Mouse (Mus musculus) adrenal gland, adult 18-20 months (tissue): Measurements from ENCODE around the gene Hid1. TPM values are rescaled to one million over a fixed set of nuclear protein-coding genes. Genes with fewer than 3 reads are reported as not detected.

Source experiments
- DNase-seq, 2 experiments: peaks; one replicate each; pipeline ENCODE4 v3.0.0; 2021 to 2022; ENCODE audit warnings: low spot score in 2 of 2
- total RNA-seq, 2 experiments: library from RNA; stranded (reverse); gene quantifications; 1 replicate in 1 of 2; 2 replicates in 1 of 2; pipeline ENCODE4 v1.2.3; 2021

Hid1 gene
- total RNA-seq, 2 experiments from 2014 or later, result 31.4 to 65.8 TPM

DNA sequence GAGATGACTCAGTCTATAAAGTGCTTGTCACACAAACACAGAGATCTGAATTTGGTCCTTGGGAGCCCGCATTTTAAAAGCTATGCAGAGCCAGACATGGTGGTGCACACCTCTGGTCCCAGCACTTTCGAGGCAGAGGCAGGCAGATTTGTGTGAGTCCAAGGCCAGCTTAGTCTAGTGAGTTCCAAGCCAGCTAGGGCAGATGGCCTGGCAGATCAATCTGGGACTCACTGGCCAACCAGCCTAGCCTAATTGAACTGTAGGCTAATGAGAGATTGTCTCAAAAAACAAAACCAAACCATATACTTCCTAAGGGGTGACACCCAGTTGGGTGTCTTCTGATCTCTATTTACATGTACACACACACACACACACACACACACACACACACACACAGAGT, 26.3 kb downstream of the Hid1 start:
- DNase-seq, result no peak

DNA sequence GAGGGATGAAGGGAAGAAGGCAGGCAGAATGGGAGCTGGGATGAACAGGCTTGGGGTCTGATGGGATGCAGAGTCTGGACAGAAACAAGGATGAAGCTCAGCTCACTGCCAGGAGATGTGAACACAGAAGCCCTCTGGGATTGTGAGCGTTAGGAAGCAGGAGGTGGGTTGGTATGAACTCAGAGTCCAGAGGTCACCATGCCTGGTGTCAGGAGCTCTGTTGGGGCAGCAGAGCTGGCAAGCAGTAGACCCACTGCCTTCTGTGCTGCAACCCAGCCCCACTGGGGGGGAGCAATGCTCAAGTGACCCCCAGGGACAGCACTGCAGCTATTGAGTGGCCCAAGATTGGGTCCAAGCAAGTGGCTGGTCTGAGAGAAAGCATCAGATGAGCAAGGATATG, 29.7 kb downstream of the Hid1 start:
- no peak for DNase-seq

- no peak for DNase-seq
Observed at GRCm38 (mm10) chr11:115337350-115337749, 30.2 kb downstream of the Hid1 start.

DNA sequence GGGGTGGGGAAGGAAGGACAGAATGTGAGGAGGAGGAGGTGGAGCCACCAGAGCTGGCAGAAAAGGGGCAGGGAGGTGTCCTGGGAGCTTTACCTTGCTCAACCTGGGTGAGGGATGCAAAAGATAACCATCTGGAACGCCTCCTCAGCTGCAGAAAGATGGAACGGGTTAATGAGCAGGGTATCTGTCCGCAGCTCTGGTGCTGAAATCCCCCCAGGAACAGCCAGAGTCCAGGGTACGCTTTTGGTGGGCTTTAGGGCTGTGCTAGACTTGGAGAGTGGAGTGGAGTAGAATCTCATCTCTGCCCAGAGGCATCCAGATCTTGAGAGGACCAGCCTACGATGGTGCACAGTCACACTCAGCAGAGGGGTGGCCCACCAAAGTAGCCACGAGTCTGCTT, 31.4 kb downstream of the Hid1 start:
- DNase-seq, result no peak

DNA sequence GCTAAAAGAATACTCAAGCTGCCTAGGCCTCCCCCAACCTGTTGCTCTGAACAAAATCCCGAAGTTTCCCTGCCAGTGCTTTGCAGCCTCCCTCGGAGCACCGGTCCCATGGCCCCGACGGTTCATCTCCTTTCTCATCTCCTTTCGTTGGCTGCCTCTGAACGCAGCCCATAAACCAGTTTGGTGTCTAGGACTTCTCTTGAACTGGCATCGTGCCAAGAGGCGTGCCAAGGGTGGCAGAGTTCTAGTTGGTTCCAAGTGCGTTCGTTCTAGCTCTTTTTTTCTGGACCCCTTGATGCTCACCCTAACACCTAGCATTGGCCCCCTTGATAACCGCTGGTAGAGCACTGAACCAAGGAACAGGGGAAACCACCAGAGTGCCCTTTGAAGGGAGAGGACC, 32.3 kb downstream of the Hid1 start:
- DNase-seq, result no peak

DNA sequence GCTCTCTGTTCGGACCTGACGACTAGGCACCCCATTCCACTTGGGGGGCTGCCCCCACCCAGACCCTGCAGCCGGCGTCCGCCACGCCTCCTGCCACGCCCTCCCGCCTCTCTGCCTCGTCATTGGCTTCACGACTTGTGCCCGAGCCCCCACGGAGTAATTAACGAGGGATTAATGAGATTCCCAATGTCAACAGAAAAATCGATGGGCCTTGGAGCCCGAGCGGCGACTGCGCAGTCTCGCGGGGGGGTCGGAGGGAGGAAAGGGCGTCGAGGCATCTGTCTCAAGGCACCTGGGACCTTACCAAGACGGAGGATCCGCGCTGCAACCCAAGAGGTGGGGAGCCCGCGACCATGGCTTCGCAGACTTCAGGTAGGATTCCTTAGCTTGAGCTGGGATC, 33.0 kb downstream of the Hid1 start, which contains the start of gene Otop3:
Gene Otop3, plus strand, starts transcription at position 201 of the 400 bp plus-strand sequence.
- no peak for DNase-seq

- DNase-seq, result no peak
Observed at GRCm38 (mm10) chr11:115329339-115329738, 38.2 kb downstream of the Hid1 start.

DNA sequence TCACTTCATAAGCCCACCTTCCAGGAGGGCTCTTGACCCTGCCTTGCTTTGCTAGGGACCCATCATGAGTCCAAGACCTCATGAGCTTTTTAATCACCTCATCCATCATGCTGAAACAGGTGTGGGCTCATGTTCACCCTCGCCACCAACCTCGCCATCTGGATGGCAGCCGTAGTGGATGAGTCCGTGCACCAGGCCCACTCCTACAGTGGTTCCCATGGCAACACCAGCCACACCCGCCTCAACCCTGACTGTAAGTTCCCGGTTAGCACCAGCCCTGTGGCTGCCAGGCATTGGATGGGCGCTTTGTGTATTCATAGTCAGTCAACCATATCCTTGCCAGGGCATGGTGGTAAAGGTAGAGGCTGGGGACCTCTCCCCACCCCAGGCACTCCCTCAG, 40.8 kb downstream of the Hid1 start:
- no peak for DNase-seq

DNA sequence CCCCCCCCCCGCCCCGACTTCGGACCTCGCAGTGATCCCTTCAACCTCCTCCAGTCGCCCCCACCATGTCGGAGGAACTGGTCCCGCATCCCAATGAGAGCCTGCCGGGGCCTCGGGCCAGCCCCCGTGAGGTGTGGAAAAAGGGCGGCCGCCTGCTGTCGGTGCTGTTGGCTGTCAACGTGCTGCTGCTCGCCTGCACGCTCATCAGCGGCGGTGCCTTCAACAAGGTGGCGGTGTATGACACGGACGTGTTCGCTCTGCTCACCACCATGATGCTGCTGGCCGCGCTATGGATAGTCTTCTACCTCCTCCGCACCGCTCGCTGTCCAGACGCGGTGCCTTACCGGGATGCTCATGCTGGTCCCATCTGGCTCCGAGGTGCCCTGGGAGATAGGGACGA, 44.2 kb downstream of the Hid1 start:
- DNase-seq, result no peak

DNA sequence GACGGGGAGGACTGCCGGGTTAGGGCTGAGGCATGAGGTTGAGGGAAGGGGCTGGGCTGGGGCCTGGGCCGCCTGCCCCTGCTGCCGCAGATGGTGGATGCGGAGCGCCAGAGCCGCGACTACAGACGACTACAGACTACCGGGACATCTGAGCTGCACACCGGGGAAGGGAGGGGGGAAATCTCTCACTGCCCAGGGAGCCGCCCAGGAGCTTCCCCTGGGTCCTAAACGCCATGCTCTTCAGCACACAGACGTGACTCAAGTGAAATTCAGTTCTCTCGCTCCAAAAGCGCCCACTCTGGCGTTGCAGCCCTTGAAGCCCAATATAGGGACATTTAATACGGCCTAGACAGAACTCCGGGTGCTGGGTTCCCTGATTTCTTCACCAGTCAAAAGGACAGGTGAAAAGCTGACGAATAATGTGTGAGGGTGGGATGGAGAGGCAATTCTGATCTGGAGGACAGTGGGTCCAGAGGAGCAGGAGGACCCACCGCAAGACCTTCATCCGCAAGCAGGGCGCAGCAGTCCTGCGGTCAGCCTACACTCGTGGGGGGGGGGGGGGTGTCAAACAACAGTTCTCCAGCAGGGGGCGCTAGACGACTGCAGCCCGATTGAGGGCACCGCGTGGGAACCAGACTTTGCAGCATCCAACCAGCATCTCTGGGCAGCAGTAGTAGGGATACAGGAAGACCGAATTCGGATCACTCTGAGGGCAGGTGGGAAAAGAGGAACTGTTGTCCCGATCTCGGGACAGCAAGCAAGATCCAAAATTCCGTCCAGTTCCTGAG, 45.5 kb downstream of the Hid1 start, which contains the start of gene Ush1g:
Gene Ush1g, minus strand, starts transcription at position 136 of the 788 bp plus-strand sequence.
- peak; percentile 59 to 73 for DNase-seq

DNA sequence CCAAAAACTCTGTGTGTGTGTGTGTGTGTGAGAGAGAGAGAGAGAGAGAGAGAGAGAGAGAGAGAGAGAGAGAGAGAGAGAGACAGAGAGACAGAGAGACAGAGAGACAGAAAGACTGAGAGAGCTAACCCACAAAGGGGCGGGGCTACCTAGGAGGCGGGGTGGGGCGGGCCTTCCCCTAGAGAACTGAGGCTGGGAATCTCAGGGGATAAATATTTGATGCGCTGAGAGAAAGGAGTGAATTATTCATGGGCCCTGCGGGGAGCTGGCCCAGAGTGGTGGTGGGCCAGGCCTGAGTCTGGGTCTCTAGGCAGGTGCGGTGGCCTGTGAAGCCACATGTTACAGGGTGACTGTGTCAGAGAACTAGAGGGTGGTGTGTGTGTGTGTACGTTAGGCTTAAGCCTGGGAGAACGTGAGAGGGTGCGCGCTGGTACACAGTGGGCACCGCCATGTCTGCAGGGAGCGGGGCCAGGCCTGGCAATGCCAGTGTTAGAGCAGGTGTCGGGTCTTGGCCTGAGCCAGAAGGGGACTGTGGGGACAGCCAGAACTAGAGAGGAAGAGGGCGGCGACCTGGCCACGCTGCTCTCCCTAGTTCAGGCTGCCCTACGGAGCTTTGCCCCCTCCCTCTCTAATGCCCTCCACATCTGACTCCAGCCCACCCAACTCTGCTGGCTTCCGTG, 47.7 kb downstream of the Hid1 start:
- DNase-seq, result no peak

- DNase-seq, result peak in 1 of 2 experiments; percentile 26
Observed at GRCm38 (mm10) chr11:115318245-115319027, 49.1 kb downstream of the Hid1 start.

GRCm38 (mm10) chr11:115317204-115317603, 50.4 kb downstream of the Hid1 start:
- no peak for DNase-seq

- no peak for DNase-seq
Observed at GRCm38 (mm10) chr11:115314249-115314648, 53.3 kb downstream of the Hid1 start.

DNA sequence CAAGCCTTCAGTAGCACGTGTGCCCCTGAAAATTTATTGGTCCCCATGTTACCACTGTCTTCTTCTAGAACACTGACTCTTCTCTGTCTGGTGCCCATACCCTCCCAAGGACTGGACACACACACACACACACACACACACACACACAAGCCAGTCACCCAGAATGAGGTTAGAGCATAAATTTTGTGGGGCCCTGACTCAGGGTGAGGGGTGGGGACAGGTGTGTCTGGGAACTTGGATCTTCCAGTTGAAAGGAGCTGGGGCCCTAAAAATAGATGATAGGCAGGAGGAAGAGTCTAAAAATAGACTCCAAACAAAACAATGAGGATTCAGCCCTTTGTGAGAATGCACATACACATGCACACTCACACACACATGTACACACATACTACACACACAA, 58.8 kb downstream of the Hid1 start:
- no peak for DNase-seq

DNA sequence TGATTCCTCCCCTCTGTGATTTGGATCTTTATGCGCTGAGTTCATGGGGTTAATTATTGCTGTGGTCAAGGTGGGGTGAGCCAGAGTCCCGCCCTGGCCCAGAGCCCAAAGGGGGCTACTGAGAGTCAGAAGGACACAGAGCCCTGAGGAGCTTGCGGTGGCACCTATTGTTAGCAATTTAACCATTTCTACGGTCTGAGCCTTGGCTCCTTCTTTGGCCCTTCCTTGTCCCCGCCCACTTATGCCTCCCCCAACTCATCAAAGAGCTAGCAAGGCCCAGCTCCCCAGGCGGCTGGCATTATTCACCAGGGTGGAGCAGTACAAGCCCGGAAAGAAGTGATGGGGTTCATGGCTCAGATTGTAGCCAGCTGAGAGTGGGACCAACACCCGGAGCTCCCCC, 60.7 kb downstream of the Hid1 start, which contains the start of gene Otop2:
Gene Otop2, plus strand, starts transcription at position 301 of the 400 bp plus-strand sequence.
- DNase-seq, result no peak

- no peak for DNase-seq
Observed at GRCm38 (mm10) chr11:115303167-115303566, 64.4 kb downstream of the Hid1 start.

DNA sequence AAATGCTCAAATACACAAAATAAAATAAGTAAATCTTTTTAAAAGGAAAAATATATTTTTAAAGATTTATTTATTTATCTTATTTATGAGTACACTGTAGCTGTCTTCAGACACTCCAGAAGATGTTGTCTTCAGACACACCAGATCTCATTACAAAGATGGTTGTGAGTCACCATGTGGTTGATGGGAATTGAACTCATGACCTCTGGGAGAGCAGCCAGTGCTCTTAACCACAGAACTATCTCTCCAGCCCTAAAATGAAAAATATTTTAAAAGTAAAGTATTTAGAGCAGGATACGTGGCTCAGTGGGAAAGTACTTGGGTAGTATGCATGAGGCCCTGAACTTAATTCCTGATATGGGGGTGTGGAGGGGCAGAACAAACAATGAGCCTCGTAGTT, 66.2 kb downstream of the Hid1 start:
- DNase-seq, result no peak

DNA sequence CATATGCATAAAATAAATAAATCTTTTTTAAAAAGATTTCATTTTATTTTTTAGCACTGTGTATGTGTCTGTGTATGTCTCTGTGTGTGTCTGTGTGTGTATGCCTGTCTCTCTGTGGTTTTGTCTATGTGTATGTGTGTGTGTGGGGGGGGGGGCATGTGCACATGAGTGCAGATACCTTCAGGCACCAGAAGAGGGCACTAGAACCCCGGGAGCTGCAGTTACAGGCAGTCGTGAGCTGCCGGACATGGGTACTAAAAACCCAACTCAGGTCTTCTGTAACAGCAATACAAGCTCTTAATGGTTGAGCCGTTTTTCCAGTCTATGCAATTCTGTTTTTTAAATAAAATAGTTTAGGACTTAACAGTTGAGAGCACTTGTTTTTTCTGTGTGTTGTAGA, 66.8 kb downstream of the Hid1 start:
- DNase-seq, result no peak

GRCm38 (mm10) chr11:115298160-115298559, 69.4 kb downstream of the Hid1 start:
- no peak for DNase-seq
